Mouse (Mus musculus): ENCODE measurements at regions not wholly inside any gene's neighbourhood (a gene's known extent, or its start where the extent isn't known, plus 50 kb on each side); places are given as distances from the start of the nearest gene placed in this dataset.

DNA sequence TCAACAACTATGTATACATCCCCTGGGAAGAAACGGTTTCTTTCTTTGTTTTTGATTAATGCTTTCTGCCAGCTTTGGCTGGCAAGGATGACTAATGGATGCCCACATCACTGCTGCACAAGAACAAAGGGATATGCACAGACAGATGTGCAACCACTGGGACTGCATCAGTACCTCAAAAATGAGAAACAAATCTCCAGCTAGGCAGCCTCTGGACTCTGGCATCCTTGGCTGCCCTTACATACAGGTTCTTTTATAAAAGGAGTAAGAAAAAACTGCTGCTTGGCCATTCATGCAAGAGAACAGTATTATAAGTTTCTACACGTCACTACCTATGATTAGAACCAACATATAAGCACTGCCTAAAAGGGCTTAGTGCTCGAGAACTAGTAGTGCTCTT, 97.7 kb downstream of the Alg10b start:
- H3K27ac ChIP-seq (ENCODE audit: low read depth, low read length), result no peak overlapping the region
- H3K27me3 ChIP-seq (replicated peaks; ENCODE audit: control insufficient read depth, insufficient read depth, low read length), result no peaks in the 10 kb centered on the region
- ATAC-seq (no peak), DNase-seq (ENCODE audit: low spot score) (no peak)
- H3K9me3 ChIP-seq (replicated peaks; ENCODE audit: control insufficient read depth, low read length), result no peaks in the 10 kb centered on the region
- WGBS, result 65% methylated on average over 3 of the region's 3 CpGs
- H3K4me3 ChIP-seq (ENCODE audit: low read depth, low read length), result no peak overlapping the region
- no peaks in the 10 kb centered on the region for H3K4me1 ChIP-seq (ENCODE audit: control insufficient read depth, insufficient read depth, low read length)
- H3K9ac ChIP-seq (ENCODE audit: low read length), result no peak overlapping the region
- no peaks in the 10 kb centered on the region for H3K36me3 ChIP-seq (ENCODE audit: control insufficient read depth, insufficient read depth, low read length)
- H3K4me2 ChIP-seq (ENCODE audit: low read length), result no peak overlapping the region

DNA sequence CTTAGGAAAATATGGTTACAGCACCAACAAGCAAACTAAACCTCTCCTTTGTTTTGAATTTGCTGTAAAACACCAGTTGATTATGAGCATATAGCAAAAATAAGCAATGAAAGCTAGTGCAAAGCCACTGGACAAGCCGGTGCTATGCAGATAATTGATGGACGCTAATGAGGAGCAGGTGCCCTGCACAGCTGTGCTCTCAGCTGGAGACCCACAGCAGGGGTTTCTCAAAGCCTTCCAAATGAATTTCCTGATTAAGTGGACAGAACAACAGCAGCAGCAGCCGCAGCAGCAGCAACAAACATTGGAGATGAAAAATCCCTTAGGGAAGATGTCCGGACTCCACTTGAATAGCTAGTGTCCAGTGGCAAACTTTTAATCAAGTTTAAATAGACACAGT, 109.2 kb downstream of the Alg10b start:
- Histone ChIP-seq H3K4me3 (ENCODE audit: low read depth, low read length) (no peak overlapping the region), H3K9ac (ENCODE audit: low read length) (no peak overlapping the region), H3K4me1 (ENCODE audit: control insufficient read depth, insufficient read depth, low read length) (no peaks in the 10 kb centered on the region), H3K4me2 (ENCODE audit: low read length) (no peak overlapping the region), H3K27ac (ENCODE audit: low read depth, low read length) (no peak overlapping the region), H3K9me3 (replicated peaks; ENCODE audit: control insufficient read depth, low read length) (no peaks in the 10 kb centered on the region), H3K36me3 (ENCODE audit: control insufficient read depth, insufficient read depth, low read length) (no peaks in the 10 kb centered on the region), H3K27me3 (replicated peaks; ENCODE audit: control insufficient read depth, insufficient read depth, low read length) (no peaks in the 10 kb centered on the region)
- WGBS, result 0% methylated on average over 4 of the region's 4 CpGs
- no peak for DNase-seq (ENCODE audit: low spot score)
- ATAC-seq, result 0 out of 2 replicates have a peak, but pooled peaks have one; percentile 23

DNA sequence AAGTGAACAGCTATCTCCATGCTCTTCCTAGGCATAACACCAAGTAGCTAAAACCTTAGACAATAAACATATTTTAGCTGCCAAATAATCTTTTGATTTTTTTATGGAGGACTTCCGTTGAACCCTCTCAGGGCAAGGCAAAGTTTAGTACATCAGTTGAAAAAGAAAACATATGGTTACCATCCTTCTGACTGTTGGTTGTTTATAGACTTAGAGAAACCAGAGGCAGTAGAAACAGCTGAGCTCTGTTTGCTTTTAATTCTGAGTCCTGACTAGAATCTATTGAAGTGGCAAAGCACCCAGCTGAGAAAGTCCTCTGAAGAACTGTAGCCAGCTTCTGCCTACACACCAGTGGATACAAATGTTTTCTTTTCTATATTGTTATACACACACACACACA, 109.7 kb downstream of the Alg10b start:
- Histone ChIP-seq H3K27ac (ENCODE audit: low read depth, low read length) (no peak overlapping the region), H3K9ac (ENCODE audit: low read length) (no peak overlapping the region), H3K9me3 (replicated peaks; ENCODE audit: control insufficient read depth, low read length) (no peaks in the 10 kb centered on the region), H3K36me3 (ENCODE audit: control insufficient read depth, insufficient read depth, low read length) (no peaks in the 10 kb centered on the region), H3K4me1 (ENCODE audit: control insufficient read depth, insufficient read depth, low read length) (no peaks in the 10 kb centered on the region), H3K27me3 (replicated peaks; ENCODE audit: control insufficient read depth, insufficient read depth, low read length) (no peaks in the 10 kb centered on the region), H3K4me3 (ENCODE audit: low read depth, low read length) (no peak overlapping the region), H3K4me2 (ENCODE audit: low read length) (no peak overlapping the region)
- no peak for DNase-seq (ENCODE audit: low spot score)
- no peak for ATAC-seq
- WGBS, result 41% methylated on average over 1 of the region's 1 CpGs

DNA sequence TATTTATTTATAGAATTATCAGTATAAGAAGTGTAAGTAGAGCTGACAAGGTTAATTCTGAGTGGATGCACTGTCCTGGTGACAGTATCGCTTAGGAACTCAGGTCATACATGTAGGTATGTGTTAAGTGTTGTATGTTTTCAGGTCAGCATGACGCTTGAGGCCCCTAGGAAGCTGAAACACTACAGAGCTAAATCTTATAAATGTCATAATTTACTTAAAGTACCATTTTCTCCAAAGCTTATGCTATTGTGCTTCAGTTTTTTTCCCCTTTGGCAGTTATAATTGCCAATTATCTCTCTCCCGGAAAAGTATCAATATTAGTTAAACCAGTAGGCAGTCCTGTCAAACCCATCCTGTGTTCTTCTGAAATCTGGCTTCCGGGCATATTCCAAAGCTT, 110.3 kb downstream of the Alg10b start:
- ATAC-seq (no peak), DNase-seq (ENCODE audit: low spot score) (no peak)
- Histone ChIP-seq H3K9me3 (replicated peaks; ENCODE audit: control insufficient read depth, low read length) (no peaks in the 10 kb centered on the region), H3K36me3 (ENCODE audit: control insufficient read depth, insufficient read depth, low read length) (no peaks in the 10 kb centered on the region), H3K4me1 (ENCODE audit: control insufficient read depth, insufficient read depth, low read length) (no peaks in the 10 kb centered on the region), H3K27ac (ENCODE audit: low read depth, low read length) (no peak overlapping the region), H3K4me3 (ENCODE audit: low read depth, low read length) (no peak overlapping the region), H3K4me2 (ENCODE audit: low read length) (no peak overlapping the region), H3K27me3 (replicated peaks; ENCODE audit: control insufficient read depth, insufficient read depth, low read length) (no peaks in the 10 kb centered on the region), H3K9ac (ENCODE audit: low read length) (no peak overlapping the region)
- WGBS, result 62% methylated on average over 4 of the region's 4 CpGs

DNA sequence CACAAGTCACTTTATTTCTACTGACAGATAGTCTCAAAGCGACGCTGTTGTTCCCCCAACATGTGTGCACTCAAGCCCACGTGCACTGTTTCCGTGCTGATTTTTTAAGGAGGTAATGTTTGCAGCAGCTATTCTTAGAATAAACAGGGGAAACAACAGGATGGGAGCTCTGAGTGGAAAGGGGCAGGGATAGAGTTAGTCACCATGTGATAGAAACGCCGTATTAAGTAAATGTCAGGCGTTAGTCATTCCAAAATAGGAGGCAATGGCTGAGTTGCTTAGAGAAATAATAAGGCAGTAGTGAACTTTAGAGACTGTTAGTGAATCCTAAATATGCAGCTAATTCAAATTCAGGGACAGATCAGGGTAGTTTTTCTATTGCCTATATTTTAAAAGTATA, 111.4 kb downstream of the Alg10b start:
- Histone ChIP-seq H3K4me1 (ENCODE audit: control insufficient read depth, insufficient read depth, low read length) (no peaks in the 10 kb centered on the region), H3K36me3 (ENCODE audit: control insufficient read depth, insufficient read depth, low read length) (no peaks in the 10 kb centered on the region), H3K4me3 (ENCODE audit: low read depth, low read length) (no peak overlapping the region), H3K9me3 (replicated peaks; ENCODE audit: control insufficient read depth, low read length) (no peaks in the 10 kb centered on the region), H3K4me2 (ENCODE audit: low read length) (no peak overlapping the region), H3K9ac (ENCODE audit: low read length) (no peak overlapping the region), H3K27ac (ENCODE audit: low read depth, low read length) (no peak overlapping the region), H3K27me3 (replicated peaks; ENCODE audit: control insufficient read depth, insufficient read depth, low read length) (no peaks in the 10 kb centered on the region)
- ATAC-seq, result no peak
- DNase-seq (ENCODE audit: low spot score), result no peak
- 70% methylated on average over 7 of the region's 7 CpGs for WGBS

DNA sequence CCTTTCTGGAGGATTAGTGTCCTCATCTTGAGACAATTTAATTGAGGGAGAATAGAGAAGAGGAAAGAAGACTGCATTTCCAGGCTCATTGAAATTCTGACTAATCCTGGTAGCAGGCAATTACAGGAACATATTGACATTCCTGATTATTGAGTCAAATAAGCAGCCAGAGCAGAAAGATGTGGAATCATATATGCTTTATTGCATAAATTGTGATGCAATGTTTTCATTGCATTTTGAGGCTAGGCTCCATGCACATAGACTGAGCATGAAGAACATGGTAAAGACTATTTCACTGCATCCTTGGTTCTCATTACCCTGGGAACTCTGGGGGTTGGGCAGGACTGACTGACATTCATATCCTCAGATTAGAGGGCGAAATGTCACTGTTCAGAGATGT, 116.0 kb downstream of the Alg10b start:
- Histone ChIP-seq H3K4me1 (ENCODE audit: control insufficient read depth, insufficient read depth, low read length) (0 out of 2 replicates have a peak, but pooled peaks cover 5% of the 10 kb centered on the region), H3K27ac (ENCODE audit: low read depth, low read length) (no peak overlapping the region), H3K9me3 (replicated peaks; ENCODE audit: control insufficient read depth, low read length) (no peaks in the 10 kb centered on the region), H3K4me2 (ENCODE audit: low read length) (no peak overlapping the region), H3K27me3 (replicated peaks; ENCODE audit: control insufficient read depth, insufficient read depth, low read length) (no peaks in the 10 kb centered on the region), H3K9ac (ENCODE audit: low read length) (no peak overlapping the region), H3K4me3 (ENCODE audit: low read depth, low read length) (no peak overlapping the region), H3K36me3 (ENCODE audit: control insufficient read depth, insufficient read depth, low read length) (no peaks in the 10 kb centered on the region)
- DNase-seq (ENCODE audit: low spot score) (no peak), ATAC-seq (no peak)
- 82% methylated on average over 1 of the region's 1 CpGs for whole genome bisulfite sequencing

DNA sequence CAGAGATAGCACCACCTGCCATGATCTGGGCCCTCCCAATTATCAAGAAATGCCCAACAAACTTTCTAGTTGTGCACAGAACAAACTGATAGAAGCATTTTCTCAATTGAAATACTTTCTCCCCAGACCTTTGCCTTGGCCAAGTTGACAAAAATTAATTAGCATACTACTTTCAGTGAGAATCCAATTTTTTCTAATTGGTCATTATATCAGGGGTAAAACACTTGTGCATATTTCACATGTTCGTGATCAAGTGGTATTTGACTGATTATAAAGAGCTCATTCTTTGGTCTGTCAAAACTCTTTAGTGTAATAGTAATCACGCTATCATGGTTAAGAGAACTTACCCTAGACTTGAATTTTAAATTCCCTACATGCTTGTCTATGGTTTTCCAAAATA, 117.2 kb downstream of the Alg10b start:
- Histone ChIP-seq H3K9me3 (replicated peaks; ENCODE audit: control insufficient read depth, low read length) (no peaks in the 10 kb centered on the region), H3K27me3 (replicated peaks; ENCODE audit: control insufficient read depth, insufficient read depth, low read length) (no peaks in the 10 kb centered on the region), H3K4me2 (ENCODE audit: low read length) (no peak overlapping the region), H3K36me3 (ENCODE audit: control insufficient read depth, insufficient read depth, low read length) (no peaks in the 10 kb centered on the region), H3K27ac (ENCODE audit: low read depth, low read length) (no peak overlapping the region), H3K9ac (ENCODE audit: low read length) (no peak overlapping the region), H3K4me3 (ENCODE audit: low read depth, low read length) (no peak overlapping the region), H3K4me1 (ENCODE audit: control insufficient read depth, insufficient read depth, low read length) (0 out of 2 replicates have a peak, but pooled peaks cover 5% of the 10 kb centered on the region)
- DNase-seq (ENCODE audit: low spot score), result no peak
- ATAC-seq, result no peak
- WGBS, result 67% methylated on average over 2 of the region's 2 CpGs

DNA sequence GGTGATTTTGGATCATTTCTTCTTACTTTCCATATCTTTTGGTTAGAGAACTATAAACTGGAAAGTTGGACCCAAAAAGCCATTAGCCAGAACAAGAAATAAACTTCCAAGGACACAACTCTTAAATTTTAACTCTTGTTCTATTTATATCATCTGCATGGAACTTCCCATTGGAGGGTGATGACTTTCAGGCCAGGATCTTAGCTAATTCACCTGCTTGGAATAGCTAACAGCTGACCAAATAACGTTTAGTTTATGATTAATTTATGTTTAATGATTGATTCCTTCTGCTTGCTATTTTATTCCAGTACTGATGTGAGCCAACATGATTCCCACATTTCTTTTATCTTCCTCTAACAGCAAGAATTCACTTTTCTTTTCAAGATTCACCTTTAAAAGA, 119.7 kb downstream of the Alg10b start:
- WGBS, result 90% methylated on average over 1 of the region's 1 CpGs

DNA sequence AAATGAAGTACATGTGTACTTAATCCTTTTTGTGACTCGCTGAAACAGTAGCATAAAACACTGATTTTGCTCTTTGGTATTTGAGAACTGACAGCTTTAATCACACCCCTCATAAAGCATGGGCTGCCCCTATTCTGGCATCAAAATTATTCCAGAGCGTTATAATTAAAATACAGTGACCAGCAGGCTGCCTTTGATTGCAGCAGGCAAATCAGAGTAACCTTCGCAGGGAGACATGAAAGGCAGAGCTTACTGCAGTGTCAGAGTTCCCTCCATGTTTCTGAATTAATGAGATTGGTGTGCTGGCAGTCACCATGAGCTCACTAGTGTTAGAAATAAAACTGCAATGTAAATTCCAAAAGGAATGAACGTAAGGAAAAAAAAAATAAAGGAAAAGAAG, 120.8 kb downstream of the Alg10b start:
- H3K36me3 ChIP-seq (ENCODE audit: control insufficient read depth, insufficient read depth, low read length), result no peaks in the 10 kb centered on the region
- DNase-seq (ENCODE audit: low spot score), result peak; percentile 57
- peak; percentile 57; the same call in 1 of the 2 replicates for ATAC-seq
- no peaks in the 10 kb centered on the region for H3K9me3 ChIP-seq (replicated peaks; ENCODE audit: control insufficient read depth, low read length)
- 6% methylated on average over 4 of the region's 4 CpGs for WGBS
- no peak overlapping the region for H3K9ac ChIP-seq (ENCODE audit: low read length)
- H3K27me3 ChIP-seq (replicated peaks; ENCODE audit: control insufficient read depth, insufficient read depth, low read length), result no peaks in the 10 kb centered on the region
- H3K4me1 ChIP-seq (ENCODE audit: control insufficient read depth, insufficient read depth, low read length), result 0 out of 2 replicates have a peak, but pooled peaks cover 5% of the 10 kb centered on the region
- H3K27ac ChIP-seq (ENCODE audit: low read depth, low read length), result no peak overlapping the region
- no peak overlapping the region for H3K4me3 ChIP-seq (ENCODE audit: low read depth, low read length)
- no peak overlapping the region for H3K4me2 ChIP-seq (ENCODE audit: low read length)

More for the DNA sequence above, 119.7 kb downstream of the Alg10b start:
- 0 out of 2 replicates have a peak, but pooled peaks cover 5% of the 10 kb centered on the region for H3K4me1 ChIP-seq (ENCODE audit: control insufficient read depth, insufficient read depth, low read length)
- DNase-seq (ENCODE audit: low spot score), result no peak
- ATAC-seq, result no peak
- no peaks in the 10 kb centered on the region for H3K27me3 ChIP-seq (replicated peaks; ENCODE audit: control insufficient read depth, insufficient read depth, low read length)
- no peaks in the 10 kb centered on the region for H3K36me3 ChIP-seq (ENCODE audit: control insufficient read depth, insufficient read depth, low read length)
- no peak overlapping the region for H3K4me3 ChIP-seq (ENCODE audit: low read depth, low read length)
- no peak overlapping the region for H3K4me2 ChIP-seq (ENCODE audit: low read length)
- no peak overlapping the region for H3K9ac ChIP-seq (ENCODE audit: low read length)
- no peak overlapping the region for H3K27ac ChIP-seq (ENCODE audit: low read depth, low read length)
- no peaks in the 10 kb centered on the region for H3K9me3 ChIP-seq (replicated peaks; ENCODE audit: control insufficient read depth, low read length)

All from forebrain, embryonic 14.5 days (tissue).